Mouse (Mus musculus): ENCODE data around the gene Hist1h4a. TPM values are rescaled to one million over a fixed set of nuclear protein-coding genes. Genes with fewer than 3 reads are reported as not detected.
A peak's percentile ranks its signal among the peaks of the same experiment; 100 is the strongest.
"Not testable (repeated sequence)": the region's sequence is repeated elsewhere in the genome, so short reads cannot be mapped to it uniquely, and the experiment has no call there.

The Hist1h4a gene
- total RNA-seq, 1 experiment from 2014 or later: 703 TPM

GRCm38 (mm10) chr13:23744421-23745380 lies 16.3 kb downstream of the Hist1h4a start:
- no peak for ATAC-seq (replicated peaks; ENCODE audit: low read depth, poor library complexity, severe bottlenecking)

GRCm38 (mm10) chr13:23743963-23744362 lies 17.1 kb downstream of the Hist1h4a start:
- ATAC-seq (replicated peaks; ENCODE audit: low read depth, poor library complexity, severe bottlenecking): no peak

- no peak for ATAC-seq (replicated peaks; ENCODE audit: low read depth, poor library complexity, severe bottlenecking)
Measured at GRCm38 (mm10) chr13:23743215-23743614, 17.8 kb downstream of the Hist1h4a start.

DNA sequence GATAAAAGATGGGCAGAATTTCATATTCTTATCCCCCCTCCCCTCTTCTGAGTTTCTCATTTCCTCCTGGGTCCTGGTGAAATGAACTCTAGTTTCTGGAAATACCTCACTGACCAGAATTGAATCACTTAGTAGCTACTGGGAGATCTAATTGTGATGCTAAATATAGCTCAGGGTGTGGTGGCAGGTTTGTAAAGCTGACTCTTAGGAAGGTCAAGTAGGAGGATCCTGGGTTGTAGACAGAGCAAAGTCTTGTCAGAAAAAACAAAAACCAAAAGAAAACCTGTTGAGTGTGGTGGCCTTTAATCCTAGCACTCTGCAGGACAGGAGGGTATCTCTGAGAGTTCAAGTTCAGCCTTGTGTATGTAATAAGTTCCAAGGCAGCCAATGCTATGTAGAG lies 19.0 kb downstream of the Hist1h4a start:
- ATAC-seq (replicated peaks; ENCODE audit: low read depth, poor library complexity, severe bottlenecking): no peak

DNA sequence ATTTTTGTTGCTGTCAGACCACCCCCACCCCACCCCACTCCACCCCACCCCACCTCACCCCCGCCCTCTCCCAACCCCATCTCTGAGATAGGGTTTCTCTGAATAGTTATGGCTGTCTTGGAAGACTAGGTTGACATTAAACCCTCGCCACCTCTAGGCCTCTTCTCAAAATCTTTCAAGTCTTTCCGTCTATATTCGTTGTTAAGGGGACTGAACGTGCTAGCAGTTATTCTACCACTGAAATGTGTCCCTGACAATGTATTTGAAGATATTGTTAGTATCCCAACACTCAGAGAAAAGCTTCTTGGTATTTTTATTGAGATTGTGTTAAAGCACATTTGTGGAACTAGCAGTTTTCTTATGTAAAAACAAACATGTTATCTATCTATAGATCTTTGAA lies 20.1 kb downstream of the Hist1h4a start:
- no peak for ATAC-seq (replicated peaks; ENCODE audit: low read depth, poor library complexity, severe bottlenecking)

DNA sequence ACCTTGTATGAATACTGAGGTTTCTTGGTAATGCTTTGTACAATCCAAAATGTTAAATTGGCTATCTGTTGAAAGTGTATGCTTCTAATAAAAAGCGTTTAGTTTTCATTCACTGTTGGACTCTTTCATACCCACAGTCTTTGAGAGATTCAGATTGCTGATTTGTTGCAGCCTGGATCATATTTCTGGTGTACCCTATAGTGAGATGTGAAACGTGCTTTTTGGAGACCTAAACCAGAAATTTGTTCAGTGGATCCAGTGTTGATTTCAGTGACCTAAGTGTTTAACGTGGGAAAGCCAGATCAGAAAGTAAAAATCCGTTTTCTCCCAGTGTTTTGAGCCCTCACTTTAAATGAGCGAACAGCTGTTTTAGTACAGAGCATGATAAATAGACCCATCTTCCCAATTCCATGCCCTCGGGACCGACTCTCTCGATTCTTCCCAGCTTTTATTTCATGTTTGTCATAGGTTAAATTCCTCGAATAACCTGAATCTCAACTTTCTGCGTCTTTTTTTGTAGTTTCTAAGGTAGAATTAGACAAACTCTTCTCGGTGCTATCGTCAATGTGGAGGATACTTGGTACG lies 20.7 kb downstream of the Hist1h4a start:
- ATAC-seq (replicated peaks; ENCODE audit: low read depth, poor library complexity, severe bottlenecking): no peak

- peak; percentile 29; the same call in 1 of the 2 replicates for ATAC-seq (replicated peaks; ENCODE audit: low read depth, poor library complexity, severe bottlenecking)
Measured at GRCm38 (mm10) chr13:23739922-23740252, 21.1 kb downstream of the Hist1h4a start.

DNA sequence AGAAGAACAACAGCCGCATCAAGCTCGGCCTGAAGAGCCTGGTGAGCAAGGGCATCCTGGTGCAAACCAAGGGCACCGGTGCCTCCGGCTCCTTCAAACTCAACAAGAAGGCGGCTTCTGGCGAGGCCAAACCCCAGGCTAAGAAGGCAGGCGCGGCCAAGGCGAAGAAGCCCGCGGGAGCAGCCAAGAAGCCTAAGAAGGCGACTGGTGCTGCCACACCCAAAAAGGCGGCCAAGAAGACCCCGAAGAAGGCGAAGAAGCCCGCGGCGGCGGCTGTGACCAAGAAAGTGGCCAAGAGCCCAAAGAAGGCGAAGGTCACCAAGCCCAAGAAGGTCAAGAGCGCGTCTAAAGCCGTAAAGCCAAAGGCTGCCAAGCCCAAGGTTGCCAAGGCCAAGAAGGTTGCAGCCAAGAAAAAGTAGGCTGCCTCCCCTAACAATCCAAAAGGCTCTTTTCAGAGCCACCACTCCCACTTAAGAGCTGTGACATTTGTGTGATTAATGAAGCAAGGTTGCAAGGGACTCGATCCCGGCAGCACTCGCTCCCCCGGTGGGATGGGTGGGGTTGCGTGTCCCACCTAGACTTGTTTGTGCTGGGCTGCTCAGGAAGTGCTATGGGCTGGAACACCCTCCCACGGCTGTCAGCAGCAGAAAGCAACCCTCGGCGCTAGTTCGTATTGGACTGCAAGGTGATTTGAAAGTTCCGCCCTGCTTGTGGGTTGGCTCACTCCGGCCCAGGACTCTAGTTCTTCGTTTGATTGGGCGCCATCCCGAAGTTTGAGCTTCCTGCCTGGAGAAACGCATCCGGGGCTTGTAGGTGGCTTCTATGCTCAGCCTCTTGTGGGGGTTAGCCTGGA lies 21.7 kb downstream of the Hist1h4a start:
- peak; percentile 70 for ATAC-seq (replicated peaks; ENCODE audit: low read depth, poor library complexity, severe bottlenecking)

- ATAC-seq (replicated peaks; ENCODE audit: low read depth, poor library complexity, severe bottlenecking): peak; percentile 66
Measured at GRCm38 (mm10) chr13:23738677-23739068, 22.4 kb downstream of the Hist1h4a start, which contains the start of gene Hist1h1c. Gene Hist1h1c, plus strand, starts transcription at chr13:23738808.

DNA sequence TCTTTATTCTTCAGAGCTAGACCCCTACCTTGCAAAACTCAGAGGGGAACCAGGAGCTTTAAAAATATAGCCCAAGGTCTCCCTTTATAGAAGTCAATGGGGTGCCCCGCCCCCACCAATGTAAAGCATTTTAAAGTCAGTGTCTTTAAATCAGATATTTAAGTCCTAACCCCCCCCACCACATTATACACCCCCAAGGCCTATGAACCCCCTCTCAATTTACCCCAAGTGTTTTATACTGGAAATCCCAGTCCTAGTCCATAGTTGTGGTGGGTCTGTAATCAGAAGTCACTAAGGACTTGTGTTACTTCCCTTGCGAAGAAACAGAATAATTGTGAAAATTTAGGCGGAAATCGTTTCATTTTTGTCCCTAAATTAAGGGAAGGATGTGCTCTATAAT lies 23.0 kb downstream of the Hist1h4a start:
- ATAC-seq (replicated peaks; ENCODE audit: low read depth, poor library complexity, severe bottlenecking): no peak

GRCm38 (mm10) chr13:23737091-23737490 lies 23.9 kb downstream of the Hist1h4a start:
- no peak for ATAC-seq (replicated peaks; ENCODE audit: low read depth, poor library complexity, severe bottlenecking)

- ATAC-seq (replicated peaks; ENCODE audit: low read depth, poor library complexity, severe bottlenecking): peak; percentile 69
Measured at GRCm38 (mm10) chr13:23732156-23732804, 28.8 kb downstream of the Hist1h4a start.

GRCm38 (mm10) chr13:23730479-23730878 lies 30.6 kb downstream of the Hist1h4a start:
- ATAC-seq (replicated peaks; ENCODE audit: low read depth, poor library complexity, severe bottlenecking): no peak

- no peak for ATAC-seq (replicated peaks; ENCODE audit: low read depth, poor library complexity, severe bottlenecking)
Measured at GRCm38 (mm10) chr13:23729706-23730105, 31.3 kb downstream of the Hist1h4a start.

GRCm38 (mm10) chr13:23729192-23729525 lies 31.9 kb downstream of the Hist1h4a start:
- ATAC-seq (replicated peaks; ENCODE audit: low read depth, poor library complexity, severe bottlenecking): peak; percentile 53

GRCm38 (mm10) chr13:23728472-23729191 lies 32.4 kb downstream of the Hist1h4a start:
- no peak; the same call in 1 of the 2 replicates for ATAC-seq (replicated peaks; ENCODE audit: low read depth, poor library complexity, severe bottlenecking)

GRCm38 (mm10) chr13:23725213-23725612 lies 35.8 kb downstream of the Hist1h4a start:
- no peak for ATAC-seq (replicated peaks; ENCODE audit: low read depth, poor library complexity, severe bottlenecking)

GRCm38 (mm10) chr13:23724239-23724638 lies 36.8 kb downstream of the Hist1h4a start:
- 0 out of 2 replicates have a peak, but pooled peaks have one; percentile 29 for ATAC-seq (replicated peaks; ENCODE audit: low read depth, poor library complexity, severe bottlenecking)

- ATAC-seq (replicated peaks; ENCODE audit: low read depth, poor library complexity, severe bottlenecking): not testable (repeated sequence)
Measured at GRCm38 (mm10) chr13:23717593-23718245, 43.3 kb downstream of the Hist1h4a start.

Data from common myeloid progenitor, adult 5-6 weeks (primary cell).